Mouse (Mus musculus) lung, embryonic 14.5 days (tissue): ENCODE measurements at regions not wholly inside any gene's neighbourhood (a gene's known extent, or its start where the extent isn't known, plus 50 kb on each side); places are given as distances from the start of the nearest gene placed in this dataset.
A peak's percentile ranks its signal among the peaks of the same experiment; 100 is the strongest.

Experiments used
- ATAC-seq: fragments of 200-750 bp; cut with Nextera tagmentation; 2 replicates; pipeline ENCODE4 v1.8.0; 2017; ENCODE audit warnings: mild to moderate bottlenecking, moderate TSS enrichment, moderate library complexity; ENCODE audit not compliant: insufficient read depth
- DNase-seq: peaks from one replicate; pipeline ENCODE4 v3.0.0-alpha.2; 2015
- H3K27ac ChIP-seq: fragments of 300-500 bp; sonication (generic); 2 replicates; pipeline ENCODE4 v1.5.1; 2014; ENCODE audit warnings: low read depth, mild to moderate bottlenecking, moderate library complexity
- H3K27me3 ChIP-seq: fragments of 300-500 bp; sonication (generic); 2 replicates; pipeline ENCODE4 v1.6.1; 2014; ENCODE audit warnings: low read length, control low read depth; ENCODE audit not compliant: insufficient read depth
- H3K36me3 ChIP-seq: fragments of 300-500 bp; sonication (generic); 2 replicates; pipeline ENCODE4 v1.6.1; 2014; ENCODE audit warnings: control low read depth; ENCODE audit not compliant: insufficient read depth
- H3K4me1 ChIP-seq: fragments of 300-500 bp; sonication (generic); 2 replicates; pipeline ENCODE4 v1.6.1; 2014; ENCODE audit warnings: antibody characterized with exemption, control low read depth; ENCODE audit not compliant: insufficient read depth
- H3K4me2 ChIP-seq: fragments of 300-500 bp; sonication (generic); 2 replicates; pipeline ENCODE4 v1.6.1; 2014; ENCODE audit warnings: mild to moderate bottlenecking
- H3K4me3 ChIP-seq: fragments of 300-500 bp; sonication (generic); 2 replicates; pipeline ENCODE4 v1.5.1; 2014; ENCODE audit warnings: low read depth, low read length
- H3K9ac ChIP-seq: fragments of 300-500 bp; sonication (generic); 2 replicates; pipeline ENCODE4 v1.6.1; 2014
- H3K9me3 ChIP-seq: fragments of 300-500 bp; sonication (generic); 2 replicates; pipeline ENCODE4 v1.6.1; 2016; ENCODE audit warnings: low read depth, low read length, control low read depth
- CTCF ChIP-seq: IDR thresholded peaks from 2 replicates; pipeline ENCODE4 v1.5.1; 2016; ENCODE audit warnings: antibody characterized with exemption, low read depth
- WGBS: fragments of 180-500 bp; shearing (Covaris S2); extraction: QIAGEN DNeasy Blood & Tissue Kit; methylation state at CpG from one replicate; pipeline ENCODE4 v1.1.7; 2014; 5-methylcytosine and 5-hydroxymethylcytosine counted together

GRCm38 (mm10) chr4:62862756-62863155, 102.6 kb upstream of the Zfp618 start:
- Histone ChIP-seq H3K9me3 (no peaks in the 10 kb centered on the region), H3K4me3 (no peak overlapping the region), H3K36me3 (no peaks in the 10 kb centered on the region), H3K27ac (no peak overlapping the region), H3K4me1 (no peaks in the 10 kb centered on the region), H3K9ac (no peak overlapping the region), H3K4me2 (no peak overlapping the region), H3K27me3 (no peaks in the 10 kb centered on the region)
- ATAC-seq (no peak), DNase-seq (peak; percentile 13)
- no peak for TF ChIP-seq CTCF
- 82% methylated on average over 3 of the region's 3 CpGs for WGBS

DNA sequence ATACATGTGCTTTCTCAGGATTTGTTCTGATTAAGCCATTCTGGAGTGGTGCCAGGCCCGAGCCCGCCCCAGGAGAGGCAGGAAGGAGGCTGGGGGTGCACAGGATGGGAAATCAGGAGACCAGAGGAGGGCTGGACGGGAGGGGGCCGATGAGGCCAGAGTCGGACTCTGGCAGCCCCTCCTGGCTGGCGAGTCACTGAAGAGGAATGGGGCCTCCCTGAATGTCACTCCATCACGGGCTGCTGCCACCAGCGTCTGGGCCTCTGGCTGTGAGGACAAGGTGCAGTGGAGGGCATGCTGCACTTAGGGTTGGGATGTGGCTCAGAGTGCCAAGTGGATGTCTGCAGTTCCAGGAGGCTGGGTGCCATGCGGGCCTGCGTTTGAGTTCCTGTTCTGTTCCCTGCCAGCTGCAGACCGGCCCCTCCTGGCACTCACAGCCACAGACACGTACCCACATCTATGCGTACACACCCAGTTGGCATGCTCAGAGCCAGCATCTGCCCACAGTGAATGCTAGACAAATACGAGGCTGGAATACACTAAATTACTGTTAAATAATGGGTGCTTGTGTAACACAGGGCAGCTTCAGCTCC, 94.9 kb upstream of the Zfp618 start:
- DNase-seq (peak; percentile 44), ATAC-seq (no peak; the same call in 1 of the 2 replicates)
- peaks cover 5% of the 10 kb centered on the region; the same call in 1 of the 2 replicates for H3K4me1 ChIP-seq
- WGBS, result 48% methylated on average over 14 of the region's 14 CpGs
- no peaks in the 10 kb centered on the region for H3K27me3 ChIP-seq
- H3K9ac ChIP-seq, result no peak overlapping the region
- H3K27ac ChIP-seq, result no peak overlapping the region
- H3K9me3 ChIP-seq, result no peaks in the 10 kb centered on the region
- H3K4me2 ChIP-seq, result no peak overlapping the region
- no peaks in the 10 kb centered on the region for H3K36me3 ChIP-seq
- no peak for TF ChIP-seq CTCF
- H3K4me3 ChIP-seq, result no peak overlapping the region

DNA sequence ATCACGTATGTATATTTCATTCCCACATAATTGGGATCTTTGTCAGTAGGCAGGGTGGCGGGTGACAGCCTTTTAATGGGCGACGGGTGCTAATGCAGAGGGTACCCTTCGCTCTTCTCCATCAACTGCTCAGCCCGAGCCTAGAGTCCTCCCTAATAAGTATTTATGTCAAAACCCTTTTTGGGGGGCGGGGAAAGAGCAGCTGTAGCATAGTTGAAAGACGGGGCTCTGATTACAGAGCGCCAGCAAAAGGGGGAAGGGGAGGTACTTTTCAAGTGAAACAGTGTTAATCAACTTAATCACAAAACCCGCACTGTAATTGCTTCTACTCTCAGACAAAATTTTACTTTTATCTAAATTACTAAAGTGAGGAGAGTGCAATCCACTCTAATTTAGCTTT, 92.8 kb upstream of the Zfp618 start:
- peaks cover 5% of the 10 kb centered on the region; the same call in 1 of the 2 replicates for H3K4me1 ChIP-seq
- DNase-seq, result no peak
- no peak for ATAC-seq
- no peak for TF ChIP-seq CTCF
- H3K9me3 ChIP-seq, result no peaks in the 10 kb centered on the region
- no peak overlapping the region for H3K4me2 ChIP-seq
- no peaks in the 10 kb centered on the region for H3K36me3 ChIP-seq
- no peak overlapping the region for H3K27ac ChIP-seq
- 60% methylated on average over 10 of the region's 10 CpGs for WGBS
- no peak overlapping the region for H3K9ac ChIP-seq
- H3K27me3 ChIP-seq, result no peaks in the 10 kb centered on the region
- no peak overlapping the region for H3K4me3 ChIP-seq

- 82% methylated on average over 12 of the region's 12 CpGs for WGBS
- no peak for ATAC-seq
Measured at GRCm38 (mm10) chr4:62873986-62874385, 91.4 kb upstream of the Zfp618 start.

GRCm38 (mm10) chr4:62878063-62878462, 87.3 kb upstream of the Zfp618 start:
- Histone ChIP-seq H3K36me3 (no peaks in the 10 kb centered on the region), H3K4me1 (no peaks in the 10 kb centered on the region), H3K4me2 (no peak overlapping the region), H3K9me3 (no peaks in the 10 kb centered on the region), H3K9ac (no peak overlapping the region), H3K27ac (no peak overlapping the region), H3K4me3 (no peak overlapping the region), H3K27me3 (no peaks in the 10 kb centered on the region)
- ATAC-seq (no peak), DNase-seq (no peak)
- no peak for TF ChIP-seq CTCF
- 75% methylated on average over 7 of the region's 7 CpGs for WGBS

More at GRCm38 (mm10) chr4:62873986-62874385, 91.4 kb upstream of the Zfp618 start:
- no peaks in the 10 kb centered on the region for H3K27me3 ChIP-seq
- H3K27ac ChIP-seq, result no peak overlapping the region
- H3K4me1 ChIP-seq, result peaks cover 5% of the 10 kb centered on the region; the same call in 1 of the 2 replicates
- no peak for DNase-seq
- no peak for TF ChIP-seq CTCF
- H3K36me3 ChIP-seq, result no peaks in the 10 kb centered on the region
- H3K4me2 ChIP-seq, result no peak overlapping the region
- no peak overlapping the region for H3K9ac ChIP-seq
- H3K4me3 ChIP-seq, result no peak overlapping the region
- no peaks in the 10 kb centered on the region for H3K9me3 ChIP-seq

DNA sequence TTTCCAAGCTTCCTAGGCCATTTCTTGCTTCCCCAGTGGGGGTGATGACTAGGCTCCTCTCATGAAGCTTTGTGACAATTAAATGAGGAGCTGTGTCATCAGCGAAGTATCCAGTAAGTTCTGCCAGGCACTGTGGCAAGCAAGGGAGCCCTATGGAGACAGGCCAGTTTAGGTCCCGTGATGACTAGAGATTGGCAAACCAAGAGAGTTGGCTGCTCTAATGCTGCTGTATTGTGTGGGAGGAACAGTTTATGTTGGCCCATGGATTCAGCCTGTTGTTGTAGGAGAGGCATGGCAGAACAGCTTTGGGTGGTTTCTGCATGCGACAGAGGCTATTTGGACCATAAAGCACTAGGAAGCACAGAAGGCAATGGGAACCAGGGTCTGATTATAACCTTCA, 86.4 kb upstream of the Zfp618 start:
- Histone ChIP-seq H3K9ac (no peak overlapping the region), H3K4me2 (no peak overlapping the region), H3K4me1 (no peaks in the 10 kb centered on the region), H3K9me3 (no peaks in the 10 kb centered on the region), H3K27me3 (no peaks in the 10 kb centered on the region), H3K36me3 (no peaks in the 10 kb centered on the region), H3K4me3 (no peak overlapping the region), H3K27ac (no peak overlapping the region)
- 92% methylated on average over 3 of the region's 3 CpGs for WGBS
- no peak for ATAC-seq
- no peak for DNase-seq
- TF ChIP-seq CTCF, result no peak

- H3K27me3 ChIP-seq, result no peaks in the 10 kb centered on the region
- H3K9me3 ChIP-seq, result no peaks in the 10 kb centered on the region
- H3K36me3 ChIP-seq, result no peaks in the 10 kb centered on the region
- no peak overlapping the region for H3K27ac ChIP-seq
- WGBS, result 75% methylated on average over 10 of the region's 11 CpGs
- TF ChIP-seq CTCF, result peak; percentile 39
- no peak for ATAC-seq
- no peaks in the 10 kb centered on the region for H3K4me1 ChIP-seq
- no peak overlapping the region for H3K9ac ChIP-seq
- DNase-seq, result no peak
- H3K4me2 ChIP-seq, result no peak overlapping the region
- H3K4me3 ChIP-seq, result no peak overlapping the region
Measured at GRCm38 (mm10) chr4:62881824-62882223, 83.5 kb upstream of the Zfp618 start.

- no peaks in the 10 kb centered on the region for H3K36me3 ChIP-seq
- ATAC-seq, result no peak
- DNase-seq, result no peak
Measured at GRCm38 (mm10) chr4:62882276-62882675, 83.1 kb upstream of the Zfp618 start.

More at GRCm38 (mm10) chr4:62882276-62882675, 83.1 kb upstream of the Zfp618 start:
- TF ChIP-seq CTCF, result no peak
- H3K27me3 ChIP-seq, result no peaks in the 10 kb centered on the region
- H3K9me3 ChIP-seq, result no peaks in the 10 kb centered on the region
- no peaks in the 10 kb centered on the region for H3K4me1 ChIP-seq
- H3K27ac ChIP-seq, result no peak overlapping the region
- no peak overlapping the region for H3K4me2 ChIP-seq
- H3K9ac ChIP-seq, result no peak overlapping the region
- no peak overlapping the region for H3K4me3 ChIP-seq
- WGBS, result 86% methylated on average over 8 of the region's 8 CpGs
